Mouse (Mus musculus): ENCODE results near the gene Pold2. TPM values are rescaled to one million over a fixed set of nuclear protein-coding genes. Genes with fewer than 3 reads are reported as not detected.

The Pold2 gene
- polyA plus RNA-seq, 1 experiment from 2014 or later, result 54.3 TPM

GRCm38 (mm10) chr11:5829327-5829726 is 48.8 kb downstream of the Pold2 start:
- ATAC-seq (ENCODE audit: low FRiP score), result no peak
- Histone ChIP-seq H3K27ac (no peak overlapping the region), H3K4me3 (no peak overlapping the region), H3K9me3 (no peaks in the 10 kb centered on the region), H3K36me3 (peaks cover 51% of the 10 kb centered on the region), H3K4me1 (replicated peaks) (no peaks in the 10 kb centered on the region), H3K9ac (no peak overlapping the region), H3K4me2 (no peak overlapping the region), H3K27me3 (no peaks in the 10 kb centered on the region)
- WGBS, result 95% methylated on average over 12 of the region's 12 CpGs

GRCm38 (mm10) chr11:5828509-5829191 is 49.4 kb downstream of the Pold2 start:
- ATAC-seq (ENCODE audit: low FRiP score), result no peak
- 92% methylated on average over 11 of the region's 11 CpGs for WGBS

GRCm38 (mm10) chr11:5827931-5828330 is 50.2 kb downstream of the Pold2 start:
- 91% methylated on average over 5 of the region's 5 CpGs for WGBS
- H3K9ac ChIP-seq, result no peak overlapping the region

More at GRCm38 (mm10) chr11:5828509-5829191, 49.4 kb downstream of the Pold2 start:
- no peak overlapping the region for H3K4me2 ChIP-seq
- H3K9ac ChIP-seq, result no peak overlapping the region
- no peaks in the 10 kb centered on the region for H3K27me3 ChIP-seq
- H3K9me3 ChIP-seq, result no peaks in the 10 kb centered on the region
- no peaks in the 10 kb centered on the region for H3K4me1 ChIP-seq (replicated peaks)
- H3K4me3 ChIP-seq, result no peak overlapping the region
- no peak overlapping the region for H3K27ac ChIP-seq
- H3K36me3 ChIP-seq, result peaks cover 48% of the 10 kb centered on the region

GRCm38 (mm10) chr11:5825432-5825831 is 52.7 kb downstream of the Pold2 start:
- ATAC-seq (ENCODE audit: low FRiP score), result no peak
- peaks cover 24% of the 10 kb centered on the region for H3K36me3 ChIP-seq
- no peak overlapping the region for H3K27ac ChIP-seq

More at GRCm38 (mm10) chr11:5827931-5828330, 50.2 kb downstream of the Pold2 start:
- Histone ChIP-seq H3K27me3 (no peaks in the 10 kb centered on the region), H3K36me3 (peaks cover 44% of the 10 kb centered on the region), H3K4me3 (no peak overlapping the region), H3K27ac (no peak overlapping the region), H3K9me3 (no peaks in the 10 kb centered on the region), H3K4me2 (no peak overlapping the region), H3K4me1 (replicated peaks) (no peaks in the 10 kb centered on the region)
- no peak for ATAC-seq (ENCODE audit: low FRiP score)

More at GRCm38 (mm10) chr11:5825432-5825831, 52.7 kb downstream of the Pold2 start:
- Histone ChIP-seq H3K9ac (no peak overlapping the region), H3K9me3 (no peaks in the 10 kb centered on the region), H3K4me1 (replicated peaks) (no peaks in the 10 kb centered on the region), H3K4me2 (no peak overlapping the region), H3K4me3 (no peak overlapping the region), H3K27me3 (no peaks in the 10 kb centered on the region)

Other genes starting within 250 kb of the Pold2 start
- gene Mrps24, start 162.6 kb downstream of the Pold2 start, polyA plus RNA-seq (2015; fragmentation: Nextera tagmentation; extraction: Ambion mirVana), result 171 and 172 TPM in 2 replicates
- gene Urgcp, start 115.9 kb downstream of the Pold2 start, polyA plus RNA-seq (2015; fragmentation: Nextera tagmentation; extraction: Ambion mirVana), result 29.0 and 30.1 TPM in 2 replicates
- gene Dbnl, start 89.8 kb downstream of the Pold2 start, polyA plus RNA-seq (2015; fragmentation: Nextera tagmentation; extraction: Ambion mirVana), result 142 and 149 TPM in 2 replicates
- 3.4 and 4.3 TPM in 2 replicates for gene Pgam2, start 74.6 kb downstream of the Pold2 start, polyA plus RNA-seq (2015; fragmentation: Nextera tagmentation; extraction: Ambion mirVana)
- gene Polm, start 40.3 kb downstream of the Pold2 start, polyA plus RNA-seq (2015; fragmentation: Nextera tagmentation; extraction: Ambion mirVana), result 5.3 and 6.6 TPM in 2 replicates
- 21.9 and 24.5 TPM in 2 replicates for gene Aebp1, start 16.3 kb downstream of the Pold2 start, polyA plus RNA-seq (2015; fragmentation: Nextera tagmentation; extraction: Ambion mirVana)
- 1.9 and 2.7 TPM in 2 replicates for gene Myl7, start 20.5 kb upstream of the Pold2 start, polyA plus RNA-seq (2015; fragmentation: Nextera tagmentation; extraction: Ambion mirVana)
- 4.2 and 6.1 TPM in 2 replicates for gene Gck, start 71.8 kb upstream of the Pold2 start, polyA plus RNA-seq (2015; fragmentation: Nextera tagmentation; extraction: Ambion mirVana)
- gene Ykt6, start 77.4 kb upstream of the Pold2 start, polyA plus RNA-seq (2015; fragmentation: Nextera tagmentation; extraction: Ambion mirVana), result 76.0 and 78.1 TPM in 2 replicates
- 63.1 and 65.8 TPM in 2 replicates for gene Camk2b, start 188.1 kb upstream of the Pold2 start, polyA plus RNA-seq (2015; fragmentation: Nextera tagmentation; extraction: Ambion mirVana)

Data from hindbrain, embryonic 13.5 days (tissue).